Mouse (Mus musculus) neural tube, embryonic 11.5 days (tissue): ENCODE measurements at regions not wholly inside any gene's neighbourhood (a gene's known extent, or its start where the extent isn't known, plus 50 kb on each side); places are given as distances from the start of the nearest gene placed in this dataset.

Experiments used
- ATAC-seq: fragments of 200-750 bp; cut with Nextera tagmentation; 2 replicates; pipeline ENCODE4 v1.8.0; 2017; ENCODE audit warnings: moderate number of reproducible peaks, mild to moderate bottlenecking, moderate TSS enrichment, moderate library complexity; ENCODE audit not compliant: insufficient read depth, low FRiP score, low TSS enrichment
- DNase-seq: peaks from one replicate; pipeline ENCODE4 v3.0.0-alpha.2; 2015; ENCODE audit warnings: low spot score
- H3K27ac ChIP-seq: fragments of 300-500 bp; sonication (generic); 2 replicates; pipeline ENCODE4 v1.5.1; 2014; ENCODE audit warnings: low read depth, mild to moderate bottlenecking, low read length
- H3K27me3 ChIP-seq: fragments of 300-500 bp; sonication (generic); 2 replicates; pipeline ENCODE4 v1.6.1; 2014; ENCODE audit warnings: mild to moderate bottlenecking, low read length, mixed read lengths; ENCODE audit not compliant: control insufficient read depth, insufficient read depth
- H3K36me3 ChIP-seq: fragments of 300-500 bp; sonication (generic); 2 replicates; pipeline ENCODE4 v1.6.1; 2014; ENCODE audit warnings: mild to moderate bottlenecking, low read length, moderate library complexity, mixed read lengths; ENCODE audit not compliant: control insufficient read depth, insufficient read depth
- H3K4me1 ChIP-seq: fragments of 300-500 bp; sonication (generic); 2 replicates; pipeline ENCODE4 v1.6.1; 2014; ENCODE audit warnings: low read length, mixed read lengths; ENCODE audit not compliant: control insufficient read depth, insufficient read depth
- H3K4me2 ChIP-seq: fragments of 300-500 bp; sonication (generic); 2 replicates; pipeline ENCODE4 v1.6.1; 2014; ENCODE audit warnings: low read depth, mild to moderate bottlenecking, moderate library complexity
- H3K4me3 ChIP-seq: fragments of 300-500 bp; sonication (generic); 2 replicates; pipeline ENCODE4 v1.5.1; 2014; ENCODE audit warnings: low read depth, low read length
- H3K9ac ChIP-seq: fragments of 300-500 bp; sonication (generic); 2 replicates; pipeline ENCODE4 v1.6.1; 2014; ENCODE audit warnings: mild to moderate bottlenecking, low read length
- H3K9me3 ChIP-seq: fragments of 300-500 bp; sonication (generic); 2 replicates; pipeline ENCODE4 v1.6.1; 2016; ENCODE audit warnings: low read length; ENCODE audit not compliant: control insufficient read depth
- WGBS: fragments of 180-500 bp; shearing (Covaris S2); extraction: QIAGEN DNeasy Blood & Tissue Kit; methylation state at CpG from one replicate; pipeline ENCODE4 v1.1.7; 2014; 5-methylcytosine and 5-hydroxymethylcytosine counted together

DNA sequence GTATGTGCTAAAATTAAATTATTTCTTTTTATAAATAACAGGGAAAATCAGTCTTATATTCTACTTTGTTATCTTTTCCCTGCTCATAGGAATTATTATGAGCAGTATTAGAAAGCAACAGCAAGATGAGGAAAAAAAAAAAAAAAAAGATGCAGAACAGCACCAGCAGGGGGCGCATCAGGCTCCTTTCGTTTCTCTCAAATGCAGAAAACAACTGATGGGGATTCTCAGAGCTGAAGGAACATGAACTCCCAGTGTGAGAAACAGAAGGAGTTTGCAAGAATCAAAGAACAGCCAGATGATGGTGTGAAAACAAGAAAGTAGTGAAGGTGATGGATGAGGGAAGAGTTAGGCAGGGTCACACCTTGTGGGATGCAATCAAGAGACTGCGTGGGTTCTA is 478.7 kb downstream of the Cenpc1 start:
- Histone ChIP-seq H3K27ac (no peak overlapping the region), H3K4me1 (no peaks in the 10 kb centered on the region), H3K4me3 (no peak overlapping the region), H3K9me3 (no peaks in the 10 kb centered on the region), H3K36me3 (no peaks in the 10 kb centered on the region), H3K27me3 (no peaks in the 10 kb centered on the region), H3K4me2 (no peak overlapping the region), H3K9ac (no peak overlapping the region)
- ATAC-seq (no peak), DNase-seq (peak; percentile 37)
- WGBS, result 31% methylated on average over 3 of the region's 3 CpGs

DNA sequence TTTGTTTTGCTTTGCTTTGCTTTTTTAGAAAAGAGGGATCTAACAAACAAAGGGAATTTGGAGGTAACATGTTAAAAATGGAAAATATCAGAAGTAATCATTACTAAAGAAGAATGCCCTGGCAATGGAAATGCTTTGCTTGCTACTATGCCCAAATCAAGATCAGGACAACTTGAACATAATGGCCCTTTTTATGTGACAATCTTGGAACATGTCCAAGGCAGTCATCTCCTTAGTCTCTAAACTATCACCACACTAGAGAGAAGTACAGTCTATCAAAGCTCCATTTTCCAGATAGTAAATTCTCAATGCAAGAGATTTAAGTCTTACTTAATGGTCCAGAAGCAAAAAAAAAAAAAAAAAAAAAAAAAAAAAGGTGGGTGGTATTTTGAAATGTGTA is 492.9 kb downstream of the Cenpc1 start:
- no peak overlapping the region for H3K27ac ChIP-seq
- no peak for ATAC-seq
- no peak overlapping the region for H3K4me2 ChIP-seq
- no peak overlapping the region for H3K4me3 ChIP-seq
- no peaks in the 10 kb centered on the region for H3K36me3 ChIP-seq
- H3K9ac ChIP-seq, result no peak overlapping the region
- DNase-seq, result no peak
- H3K4me1 ChIP-seq, result no peaks in the 10 kb centered on the region
- no peaks in the 10 kb centered on the region for H3K9me3 ChIP-seq
- H3K27me3 ChIP-seq, result no peaks in the 10 kb centered on the region

- DNase-seq, result no peak
- WGBS, result 89% methylated on average over 4 of the region's 4 CpGs
Observed at GRCm38 (mm10) chr5:85571967-85572366, 493.4 kb downstream of the Cenpc1 start.

GRCm38 (mm10) chr5:85571381-85571780 is 494.0 kb downstream of the Cenpc1 start:
- WGBS, result 91% methylated on average over 3 of the region's 3 CpGs
- H3K4me2 ChIP-seq, result no peak overlapping the region
- H3K36me3 ChIP-seq, result no peaks in the 10 kb centered on the region
- H3K9me3 ChIP-seq, result no peaks in the 10 kb centered on the region
- no peak overlapping the region for H3K9ac ChIP-seq
- no peak for ATAC-seq
- H3K27me3 ChIP-seq, result no peaks in the 10 kb centered on the region
- H3K4me1 ChIP-seq, result no peaks in the 10 kb centered on the region
- no peak for DNase-seq
- H3K27ac ChIP-seq, result no peak overlapping the region
- H3K4me3 ChIP-seq, result no peak overlapping the region

More at GRCm38 (mm10) chr5:85571967-85572366, 493.4 kb downstream of the Cenpc1 start:
- Histone ChIP-seq H3K36me3 (no peaks in the 10 kb centered on the region), H3K9me3 (no peaks in the 10 kb centered on the region), H3K27me3 (no peaks in the 10 kb centered on the region), H3K4me3 (no peak overlapping the region), H3K27ac (no peak overlapping the region), H3K9ac (no peak overlapping the region), H3K4me2 (no peak overlapping the region), H3K4me1 (no peaks in the 10 kb centered on the region)
- ATAC-seq, result no peak

DNA sequence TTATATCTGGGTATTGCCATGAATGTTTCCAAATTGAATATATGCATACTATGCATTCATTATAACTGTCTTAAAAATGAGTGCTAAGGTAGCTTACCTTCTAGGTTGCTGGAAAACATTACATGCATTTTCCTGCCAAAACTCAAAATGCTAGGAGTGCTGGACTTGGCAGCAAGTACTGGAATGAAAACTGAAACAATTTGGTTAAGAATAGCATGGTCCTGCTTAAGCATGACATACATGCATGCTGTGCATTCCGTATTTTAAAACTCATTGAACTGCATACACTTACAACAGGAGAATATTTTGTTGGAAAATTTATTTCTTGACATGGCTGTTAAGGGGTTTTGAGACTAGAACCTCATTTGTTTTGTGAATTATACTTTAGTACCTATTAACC is 529.1 kb downstream of the Cenpc1 start:
- H3K9ac ChIP-seq, result no peak overlapping the region
- no peaks in the 10 kb centered on the region for H3K36me3 ChIP-seq
- 88% methylated on average over 1 of the region's 1 CpGs for WGBS
- ATAC-seq, result no peak
- H3K27ac ChIP-seq, result no peak overlapping the region
- no peaks in the 10 kb centered on the region for H3K4me1 ChIP-seq
- H3K27me3 ChIP-seq, result no peaks in the 10 kb centered on the region
- H3K4me2 ChIP-seq, result no peak overlapping the region
- no peak overlapping the region for H3K4me3 ChIP-seq
- DNase-seq, result no peak
- no peaks in the 10 kb centered on the region for H3K9me3 ChIP-seq

- 80% methylated on average over 10 of the region's 10 CpGs for WGBS
Observed at GRCm38 (mm10) chr5:85525385-85526194, 539.8 kb downstream of the Cenpc1 start.

DNA sequence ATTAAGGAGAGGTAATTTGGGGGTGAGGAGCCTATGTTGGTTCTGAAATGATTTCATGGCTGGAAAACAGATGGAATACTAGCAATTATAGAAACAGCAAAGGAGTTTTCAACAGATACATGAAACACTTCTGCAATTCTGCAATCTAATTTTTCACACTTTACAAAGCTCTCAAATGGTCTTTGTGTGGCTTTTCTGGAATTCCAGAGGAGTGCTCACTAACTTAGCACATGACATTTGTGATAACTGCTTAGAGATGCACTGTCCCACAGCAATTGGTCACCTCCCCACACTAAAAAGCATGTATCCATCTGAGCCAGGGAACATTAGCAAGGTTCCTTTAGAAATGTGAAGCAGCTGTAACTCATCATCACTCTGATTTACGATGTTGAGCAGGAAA is 560.1 kb downstream of the Cenpc1 start:
- ATAC-seq (no peak), DNase-seq (no peak)
- Histone ChIP-seq H3K27me3 (no peaks in the 10 kb centered on the region), H3K36me3 (no peaks in the 10 kb centered on the region), H3K4me2 (no peak overlapping the region), H3K4me1 (no peaks in the 10 kb centered on the region), H3K9ac (no peak overlapping the region), H3K27ac (no peak overlapping the region), H3K4me3 (no peak overlapping the region), H3K9me3 (no peaks in the 10 kb centered on the region)
- WGBS, result 84% methylated on average over 1 of the region's 1 CpGs

More at GRCm38 (mm10) chr5:85525385-85526194, 539.8 kb downstream of the Cenpc1 start:
- Histone ChIP-seq H3K4me1 (no peaks in the 10 kb centered on the region), H3K9ac (no peak overlapping the region), H3K27ac (no peak overlapping the region), H3K27me3 (no peaks in the 10 kb centered on the region), H3K9me3 (no peaks in the 10 kb centered on the region), H3K4me3 (no peak overlapping the region), H3K36me3 (no peaks in the 10 kb centered on the region), H3K4me2 (no peak overlapping the region)
- no peak for DNase-seq
- no peak for ATAC-seq

- Histone ChIP-seq H3K27ac (no peak overlapping the region), H3K4me3 (no peak overlapping the region), H3K9ac (no peak overlapping the region), H3K27me3 (no peaks in the 10 kb centered on the region), H3K36me3 (no peaks in the 10 kb centered on the region), H3K4me2 (no peak overlapping the region), H3K9me3 (no peaks in the 10 kb centered on the region), H3K4me1 (no peaks in the 10 kb centered on the region)
- no peak for ATAC-seq
- WGBS, result 77% methylated on average over 2 of the region's 2 CpGs
- no peak for DNase-seq
Observed at GRCm38 (mm10) chr5:85497261-85497660, 568.1 kb downstream of the Cenpc1 start.

DNA sequence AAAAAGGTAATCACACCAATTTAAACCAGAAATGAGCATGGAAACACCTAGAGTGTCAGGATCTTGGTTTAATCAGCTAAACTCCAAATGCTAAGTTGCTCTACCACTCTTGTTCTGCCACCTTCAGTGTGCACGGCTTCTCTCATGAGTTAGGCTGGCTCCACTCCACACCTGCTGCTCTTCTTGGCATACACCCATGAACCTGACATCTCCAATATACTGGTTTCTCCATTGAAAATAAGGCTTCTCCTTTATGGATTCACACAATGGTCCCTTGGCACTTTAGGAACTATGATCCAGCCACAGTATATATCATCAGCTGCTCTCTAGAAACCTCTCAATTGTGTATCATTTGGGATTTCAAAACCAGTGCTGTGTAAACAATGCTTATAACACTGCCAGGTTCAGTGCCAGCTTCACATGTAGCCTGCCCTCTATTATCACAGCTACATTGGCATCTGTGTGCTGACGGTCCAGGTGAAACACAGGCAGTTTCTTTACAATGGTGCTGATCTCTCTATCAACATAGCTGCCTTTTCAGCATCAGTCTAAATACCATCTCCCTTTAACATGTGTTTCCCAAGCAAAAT is 579.6 kb downstream of the Cenpc1 start:
- no peak for ATAC-seq
- Histone ChIP-seq H3K4me1 (no peaks in the 10 kb centered on the region), H3K27me3 (no peaks in the 10 kb centered on the region), H3K36me3 (no peaks in the 10 kb centered on the region), H3K9ac (no peak overlapping the region), H3K27ac (no peak overlapping the region), H3K9me3 (no peaks in the 10 kb centered on the region), H3K4me2 (no peak overlapping the region), H3K4me3 (no peak overlapping the region)
- 95% methylated on average over 2 of the region's 2 CpGs for WGBS
- DNase-seq, result no peak
